Mouse (Mus musculus) left cerebral cortex, adult 11 months (tissue): ENCODE data around the gene Gm45902.

Source experiments
- DNase-seq: peaks from one replicate; pipeline ENCODE4 v3.0.0; 2022; ENCODE audit warnings: low spot score

Gene Gm45902

GRCm38 (mm10) chr2:3512552-3513454, at the start of gene Gm45902, which contains the start of the genes Hspa14 and Cdnf:
TSS of gene Gm45902 (minus strand) at chr2:3512790.
TSS of gene Hspa14 (minus strand) at chr2:3512814.
TSS of gene Cdnf (plus strand) at chr2:3513030.
- DNase-seq: peak; percentile 97

- peak; percentile 17 for DNase-seq
These were observed 34.0 kb upstream of the Gm45902 start for GRCm38 (mm10) chr2:3546588-3546987.

- DNase-seq: no peak
These were observed 33.5 kb upstream of the Gm45902 start for GRCm38 (mm10) chr2:3546055-3546454.

GRCm38 (mm10) chr2:3541307-3542079, 28.9 kb upstream of the Gm45902 start:
- no peak for DNase-seq

- DNase-seq: no peak
These were observed 13.7 kb upstream of the Gm45902 start for GRCm38 (mm10) chr2:3526288-3526687.

- no peak for DNase-seq
These were observed 10.0 kb upstream of the Gm45902 start for GRCm38 (mm10) chr2:3522558-3522957.

GRCm38 (mm10) chr2:3512076-3512475, 514 bp downstream of the Gm45902 start:
- DNase-seq: peak; percentile 15

GRCm38 (mm10) chr2:3500886-3501285, 11.7 kb downstream of the Gm45902 start:
- DNase-seq: no peak

- no peak for DNase-seq
These were observed 13.0 kb downstream of the Gm45902 start for GRCm38 (mm10) chr2:3499543-3499942.

- DNase-seq: no peak
These were observed 18.7 kb downstream of the Gm45902 start for GRCm38 (mm10) chr2:3493833-3494409.

GRCm38 (mm10) chr2:3489816-3490215, 22.8 kb downstream of the Gm45902 start:
- DNase-seq: no peak

- no peak for DNase-seq
These were observed 32.4 kb downstream of the Gm45902 start for GRCm38 (mm10) chr2:3480239-3480638.

GRCm38 (mm10) chr2:3475746-3476251, 36.8 kb downstream of the Gm45902 start:
- no peak for DNase-seq

GRCm38 (mm10) chr2:3474861-3475283, 37.7 kb downstream of the Gm45902 start, which contains the start of gene Suv39h2:
TSS of gene Suv39h2 (minus strand) at chr2:3475031.
- peak; percentile 86 for DNase-seq

- peak; percentile 52 for DNase-seq
These were observed 38.2 kb downstream of the Gm45902 start for GRCm38 (mm10) chr2:3474361-3474805.

GRCm38 (mm10) chr2:3473891-3474290, 38.7 kb downstream of the Gm45902 start:
- no peak for DNase-seq

- no peak for DNase-seq
These were observed 56.0 kb downstream of the Gm45902 start for GRCm38 (mm10) chr2:3456590-3456989.
